Mouse (Mus musculus): ENCODE measurements around the gene Plxnb2. TPM values are rescaled to one million over a fixed set of nuclear protein-coding genes. Genes with fewer than 3 reads are reported as not detected.

Plxnb2 gene
- total and polyA plus RNA-seq, 3 experiments = 75.7 to 121 (median 93.5) TPM

- WGBS = 65% methylated on average over 11 of the region's 11 CpGs
- Histone ChIP-seq H3K9ac (ENCODE audit: low read depth, low read length) (no peak overlapping the region), H3K79me2 (replicated peaks; ENCODE audit: control insufficient read depth, insufficient read depth, low read length) (no peaks in the 10 kb centered on the region), H3K27me3 (ENCODE audit: control insufficient read depth, insufficient read depth, low read length) (no peaks in the 10 kb centered on the region), H3K36me3 (ENCODE audit: control insufficient read depth, insufficient read depth, low read length) (no peaks in the 10 kb centered on the region), H3K27ac (no peak overlapping the region), H3K4me1 (ENCODE audit: control insufficient read depth, insufficient read depth, low read length) (peaks cover 24% of the 10 kb centered on the region), H3K4me3 (no peak overlapping the region)
- TF ChIP-seq EP300 (IDR thresholded peaks at IDR 0.05; ENCODE audit: insufficient read depth, low read depth, low read length) (no peak), CTCF (IDR thresholded peaks at IDR 0.05) (no peak), POLR2A (IDR thresholded peaks at IDR 0.05; ENCODE audit: insufficient read depth, low read depth, low read length) (no peak)
- intact Hi-C loops (cut with DNase I) = no loop called here
- no peak for DNase-seq
Measured at GRCm38 (mm10) chr15:89174889-89175339, 5.7 kb downstream of the Plxnb2 start.

GRCm38 (mm10) chr15:89173906-89174214 is 6.7 kb downstream of the Plxnb2 start:
- Histone ChIP-seq H3K9ac (ENCODE audit: low read depth, low read length) (peak overlapping the region; percentile 84), H3K27me3 (ENCODE audit: control insufficient read depth, insufficient read depth, low read length) (no peaks in the 10 kb centered on the region), H3K4me1 (ENCODE audit: control insufficient read depth, insufficient read depth, low read length) (peaks cover 29% of the 10 kb centered on the region), H3K79me2 (replicated peaks; ENCODE audit: control insufficient read depth, insufficient read depth, low read length) (no peaks in the 10 kb centered on the region), H3K27ac (peak overlapping the region; percentile 83; the same call in 1 of the 2 replicates), H3K4me3 (peak overlapping the region; percentile 55), H3K36me3 (ENCODE audit: control insufficient read depth, insufficient read depth, low read length) (no peaks in the 10 kb centered on the region; the same call in 1 of the 2 replicates)
- DNase-seq = peak; percentile 74 to 77
- intact Hi-C loops (cut with DNase I) = no loop called here
- 5% methylated on average over 15 of the region's 15 CpGs for WGBS
- TF ChIP-seq EP300 (IDR thresholded peaks at IDR 0.05; ENCODE audit: insufficient read depth, low read depth, low read length) (no peak), POLR2A (IDR thresholded peaks at IDR 0.05; ENCODE audit: insufficient read depth, low read depth, low read length) (peak; percentile 46; the same call in 1 of the 2 replicates)

GRCm38 (mm10) chr15:89173024-89173905 is 7.3 kb downstream of the Plxnb2 start:
- Histone ChIP-seq H3K36me3 (ENCODE audit: control insufficient read depth, insufficient read depth, low read length) (no peaks in the 10 kb centered on the region; the same call in 1 of the 2 replicates), H3K27ac (peak overlapping the region; percentile 83), H3K27me3 (ENCODE audit: control insufficient read depth, insufficient read depth, low read length) (no peaks in the 10 kb centered on the region), H3K4me1 (ENCODE audit: control insufficient read depth, insufficient read depth, low read length) (peaks cover 26% of the 10 kb centered on the region), H3K9ac (ENCODE audit: low read depth, low read length) (peak overlapping the region; percentile 84), H3K4me3 (peak overlapping the region; percentile 55), H3K79me2 (replicated peaks; ENCODE audit: control insufficient read depth, insufficient read depth, low read length) (no peaks in the 10 kb centered on the region)
- DNase-seq = peak; percentile 66 to 69
- no peak for TF ChIP-seq POLR2A (IDR thresholded peaks at IDR 0.05; ENCODE audit: insufficient read depth, low read depth, low read length)
- peak; percentile 9; the same call in 1 of the 2 replicates for TF ChIP-seq CTCF (IDR thresholded peaks at IDR 0.05)
- TF ChIP-seq EP300 (IDR thresholded peaks at IDR 0.05; ENCODE audit: insufficient read depth, low read depth, low read length) = no peak
- intact Hi-C loops (cut with DNase I) = no loop called here
- 1% methylated on average over 65 of the region's 65 CpGs for WGBS

GRCm38 (mm10) chr15:89172276-89172935 is 8.2 kb downstream of the Plxnb2 start:
- intact Hi-C loops (cut with DNase I) = no loop called here
- WGBS = 42% methylated on average over 17 of the region's 17 CpGs
- H3K79me2 ChIP-seq (replicated peaks; ENCODE audit: control insufficient read depth, insufficient read depth, low read length) = no peaks in the 10 kb centered on the region
- H3K27me3 ChIP-seq (ENCODE audit: control insufficient read depth, insufficient read depth, low read length) = no peaks in the 10 kb centered on the region
- no peaks in the 10 kb centered on the region; the same call in 1 of the 2 replicates for H3K36me3 ChIP-seq (ENCODE audit: control insufficient read depth, insufficient read depth, low read length)
- peak overlapping the region; percentile 83 for H3K27ac ChIP-seq
- DNase-seq = no peak
- TF ChIP-seq POLR2A (IDR thresholded peaks at IDR 0.05; ENCODE audit: insufficient read depth, low read depth, low read length) = no peak
- TF ChIP-seq EP300 (IDR thresholded peaks at IDR 0.05; ENCODE audit: insufficient read depth, low read depth, low read length) = no peak
- TF ChIP-seq CTCF (IDR thresholded peaks at IDR 0.05) = no peak
- peak overlapping the region; percentile 84 for H3K9ac ChIP-seq (ENCODE audit: low read depth, low read length)
- peak overlapping the region; percentile 55 for H3K4me3 ChIP-seq
- peaks cover 20% of the 10 kb centered on the region for H3K4me1 ChIP-seq (ENCODE audit: control insufficient read depth, insufficient read depth, low read length)

GRCm38 (mm10) chr15:89171526-89172051 is 9.0 kb downstream of the Plxnb2 start:
- Histone ChIP-seq H3K27ac (peak overlapping the region; percentile 7; the same call in 1 of the 2 replicates), H3K4me1 (ENCODE audit: control insufficient read depth, insufficient read depth, low read length) (peaks cover 13% of the 10 kb centered on the region), H3K4me3 (no peak overlapping the region), H3K79me2 (replicated peaks; ENCODE audit: control insufficient read depth, insufficient read depth, low read length) (no peaks in the 10 kb centered on the region), H3K9ac (ENCODE audit: low read depth, low read length) (no peak overlapping the region), H3K36me3 (ENCODE audit: control insufficient read depth, insufficient read depth, low read length) (no peaks in the 10 kb centered on the region; the same call in 1 of the 2 replicates), H3K27me3 (ENCODE audit: control insufficient read depth, insufficient read depth, low read length) (no peaks in the 10 kb centered on the region)
- TF ChIP-seq CTCF (IDR thresholded peaks at IDR 0.05) = no peak
- TF ChIP-seq EP300 (IDR thresholded peaks at IDR 0.05; ENCODE audit: insufficient read depth, low read depth, low read length) = no peak
- no peak for TF ChIP-seq POLR2A (IDR thresholded peaks at IDR 0.05; ENCODE audit: insufficient read depth, low read depth, low read length)
- WGBS = 86% methylated on average over 5 of the region's 5 CpGs
- intact Hi-C loops (cut with DNase I) = no loop called here
- DNase-seq = no peak

Data from heart, adult 2 months (tissue).